Mouse (Mus musculus) liver, embryonic 14.5 days (tissue): ENCODE measurements around the gene Adm.

Experiments used
- CTCF ChIP-seq: IDR thresholded peaks from 2 replicates; pipeline ENCODE4 v1.5.1; 2016; ENCODE audit warnings: antibody characterized with exemption, low read depth, control low read depth
- EP300 ChIP-seq: IDR thresholded peaks from 2 replicates; pipeline ENCODE4 v1.6.1; 2016; ENCODE audit warnings: antibody characterized with exemption, low read depth

DNA sequence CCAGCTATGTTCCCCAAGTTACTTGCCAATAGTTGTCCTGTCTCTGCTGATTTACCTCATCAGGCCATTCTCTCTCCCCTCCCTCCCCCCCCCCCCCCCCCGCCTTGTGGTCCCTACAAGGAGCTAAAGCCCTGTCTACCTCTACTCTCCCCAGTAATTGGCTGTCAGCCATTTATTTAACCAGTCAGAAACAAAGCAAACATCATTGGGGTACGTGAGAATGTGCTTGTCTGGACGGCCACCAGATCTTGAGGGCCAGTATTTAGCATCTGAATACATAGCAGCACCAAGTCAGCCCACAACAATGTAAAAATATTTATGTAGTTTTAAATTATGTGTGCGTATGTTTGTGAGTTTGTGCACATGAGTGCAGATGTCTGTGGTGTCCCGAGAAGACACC lies 39.1 kb downstream of the Adm start:
- no peak for TF ChIP-seq CTCF
- no peak for TF ChIP-seq EP300
